Mouse (Mus musculus) stomach, postnatal 0 days (tissue): Measurements from ENCODE around the gene Cdk5rap2.

ENCODE experiments used
- CTCF ChIP-seq: IDR thresholded peaks from 2 replicates; pipeline ENCODE4 v1.5.1; 2016; ENCODE audit warnings: antibody characterized with exemption, low read depth, mild to moderate bottlenecking, moderate library complexity
- EP300 ChIP-seq: optimal IDR thresholded peaks from 2 replicates; pipeline ENCODE3; 2016; ENCODE audit warnings: antibody characterized with exemption

GRCm38 (mm10) chr4:70228350-70228749 lies 181.9 kb downstream of the Cdk5rap2 start:
- TF ChIP-seq CTCF (no peak), EP300 (no peak)
